Mouse (Mus musculus): ENCODE results near the gene Adamts2. TPM values are rescaled to one million over a fixed set of nuclear protein-coding genes. Genes with fewer than 3 reads are reported as not detected.

Adamts2 gene
- total RNA-seq, 2 experiments from 2014 or later: 8.2 to 12.6 TPM

DNA sequence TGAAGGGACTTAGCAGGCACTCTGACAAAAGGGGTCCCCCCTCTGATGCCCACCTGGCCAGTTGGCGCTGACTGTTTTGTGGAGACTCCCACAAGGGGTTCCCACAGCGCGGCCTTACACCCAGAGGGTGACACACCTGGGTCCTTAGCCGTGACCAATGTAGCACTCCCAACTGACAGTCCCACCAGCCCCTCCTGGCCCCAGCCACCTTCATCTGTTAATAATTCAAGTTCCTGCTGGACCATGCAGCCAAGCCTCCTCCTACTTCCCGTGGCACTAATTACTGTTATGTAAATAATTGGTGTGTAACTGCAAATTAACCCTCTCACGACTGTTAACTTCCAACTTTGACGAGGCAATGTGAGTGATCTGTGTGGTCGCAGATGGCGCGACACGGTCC lies 195.8 kb downstream of the Adamts2 start:
- no peak for DNase-seq (ENCODE audit: low spot score in 2 of 2)
- intact Hi-C loops (cut with DNase I): no loop called here

DNA sequence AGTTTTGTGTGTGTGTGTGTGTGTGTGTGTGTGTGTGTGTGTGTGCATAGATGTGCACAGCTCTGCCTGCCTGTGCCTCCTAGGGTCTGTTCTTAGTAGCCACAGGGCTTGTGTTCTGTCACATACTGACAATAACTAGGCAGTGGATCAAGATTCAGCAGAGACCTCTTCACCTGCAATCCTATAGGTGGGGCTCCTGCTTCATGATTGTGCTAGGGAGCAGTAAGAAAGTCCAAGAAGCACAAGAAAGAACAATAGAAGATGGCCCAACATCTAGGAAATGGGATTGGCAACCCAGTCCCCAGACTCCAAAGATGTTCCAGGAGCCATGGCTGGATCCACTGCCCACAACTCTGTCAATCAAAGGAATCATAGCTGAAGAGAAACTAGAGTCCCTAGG lies 197.0 kb downstream of the Adamts2 start:
- DNase-seq (ENCODE audit: low spot score in 2 of 2): no peak
- intact Hi-C loops (cut with DNase I): no loop called here

DNA sequence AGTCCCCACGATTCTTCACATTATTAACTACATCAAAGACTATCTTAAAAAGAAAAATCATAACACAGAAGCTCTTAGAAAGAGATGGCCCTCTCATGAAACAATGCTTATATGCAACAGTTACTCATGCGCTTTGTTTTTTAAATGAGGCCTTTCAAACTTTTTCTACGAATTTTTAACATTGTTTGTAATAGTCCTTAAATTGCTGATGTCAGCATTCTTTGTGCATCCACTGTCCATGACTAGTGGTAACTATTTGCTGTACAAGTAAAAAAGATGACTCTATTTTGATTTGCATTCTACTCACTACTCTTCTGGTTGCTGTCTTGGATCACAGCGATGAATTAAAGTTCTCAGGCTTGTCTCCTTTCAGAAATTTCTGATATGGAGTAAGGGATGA lies 212.3 kb downstream of the Adamts2 start:
- DNase-seq (ENCODE audit: low spot score in 2 of 2): no peak
- intact Hi-C loops (cut with DNase I): no loop called here

DNA sequence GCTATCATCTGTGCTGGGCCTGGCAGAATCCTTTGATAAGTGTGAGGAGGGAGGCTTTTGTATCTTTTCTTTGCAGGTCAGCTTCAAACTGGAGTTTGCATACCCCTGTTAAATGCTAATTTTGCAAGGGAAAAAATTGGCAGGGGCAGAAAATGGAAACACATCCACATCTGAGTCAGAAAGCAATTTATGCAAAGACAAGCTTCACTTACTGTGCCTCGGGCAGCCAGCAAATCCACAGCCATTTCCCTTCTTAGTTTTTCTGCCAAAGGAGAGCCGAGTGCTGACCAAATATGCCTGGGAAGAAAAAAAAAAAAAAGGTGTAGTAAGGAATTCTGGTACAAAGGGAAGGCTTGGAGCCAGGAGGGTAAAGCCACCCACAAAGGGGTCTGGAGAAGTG lies 224.3 kb downstream of the Adamts2 start:
- DNase-seq (ENCODE audit: low spot score in 2 of 2): no peak
- intact Hi-C loops (cut with DNase I): loop anchor here (5.0 kb wide), 1 partner anchor 106 kb away; the partner anchor contains the start of gene Zfp354b

DNA sequence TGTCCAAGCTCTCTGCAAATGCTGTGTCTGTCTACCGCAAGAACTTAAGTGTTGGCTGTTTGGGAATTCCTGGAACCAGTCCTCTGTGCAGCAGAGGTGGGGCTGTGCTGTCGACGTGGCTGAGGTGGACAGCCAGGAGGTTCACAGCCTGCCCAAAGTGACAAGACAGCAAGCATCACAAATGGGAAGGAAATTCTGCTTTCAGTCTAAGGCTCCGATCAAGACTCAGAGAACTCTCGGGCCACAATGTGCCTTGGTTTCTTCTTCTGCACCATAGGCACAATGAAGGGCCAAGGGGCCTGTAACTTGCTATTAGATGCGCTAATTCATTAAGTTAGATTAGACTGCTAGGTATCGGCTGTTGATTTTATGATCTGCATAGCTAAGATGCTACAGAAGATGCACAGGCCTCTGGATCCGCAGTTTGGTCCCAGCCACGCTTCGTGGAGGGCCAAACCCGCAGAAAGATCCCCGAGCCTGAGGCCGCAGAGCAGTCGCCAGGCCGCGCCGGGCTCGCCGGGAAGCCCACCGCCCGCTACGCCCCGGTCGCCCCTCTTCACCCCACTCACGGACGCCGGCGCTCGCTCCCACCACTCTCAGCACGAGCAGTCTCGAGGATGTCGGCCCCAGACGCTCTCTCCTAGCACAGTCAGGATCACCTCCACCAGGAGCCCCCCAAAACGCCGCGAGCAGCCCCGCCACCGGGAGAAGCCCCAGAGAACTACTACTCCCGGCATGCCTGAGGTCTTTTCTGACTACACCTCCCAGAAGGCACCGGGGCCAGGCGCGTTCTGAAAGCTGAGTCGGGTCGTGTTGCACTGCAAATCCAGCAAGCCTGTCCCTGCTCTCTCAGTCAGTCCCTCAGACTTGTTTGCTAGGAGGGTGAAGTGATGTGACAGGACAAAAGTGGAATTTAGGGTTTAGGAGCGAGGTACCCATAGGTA lies 225.4 kb downstream of the Adamts2 start, which contains the start of gene Zfp354c:
Gene Zfp354c, minus strand, starts transcription at position 715 of the 944 bp plus-strand sequence.
- intact Hi-C loops (cut with DNase I): loop anchor here (1.0 to 5.0 kb wide), 2 partner anchors 14 to 105 kb away; partner anchors contain the start of genes Zfp354b and Zfp879

DNA sequence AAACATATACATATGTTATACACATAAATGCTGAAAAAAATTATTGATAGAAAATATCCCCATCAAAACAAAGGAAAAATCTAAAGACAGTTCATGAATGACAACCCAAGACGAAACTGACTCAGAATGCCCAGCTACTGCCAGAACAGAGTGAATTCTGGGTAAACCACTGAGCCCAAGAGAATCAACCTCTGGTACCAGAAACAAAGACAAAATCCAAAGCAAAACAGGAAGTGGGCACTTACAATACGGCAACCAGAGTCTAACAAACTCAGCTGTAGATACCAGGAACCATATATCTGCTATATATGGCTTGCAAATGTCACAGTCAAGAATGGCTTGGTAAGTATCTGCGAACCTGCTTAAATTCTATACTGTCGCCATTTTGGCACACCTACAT lies 233.8 kb downstream of the Adamts2 start:
- no peak for DNase-seq (ENCODE audit: low spot score in 2 of 2)
- intact Hi-C loops (cut with DNase I): no loop called here

More for the DNA sequence above, 225.4 kb downstream of the Adamts2 start, which contains the start of gene Zfp354c:
- DNase-seq (ENCODE audit: low spot score in 2 of 2): peak; percentile 86 to 88

DNA sequence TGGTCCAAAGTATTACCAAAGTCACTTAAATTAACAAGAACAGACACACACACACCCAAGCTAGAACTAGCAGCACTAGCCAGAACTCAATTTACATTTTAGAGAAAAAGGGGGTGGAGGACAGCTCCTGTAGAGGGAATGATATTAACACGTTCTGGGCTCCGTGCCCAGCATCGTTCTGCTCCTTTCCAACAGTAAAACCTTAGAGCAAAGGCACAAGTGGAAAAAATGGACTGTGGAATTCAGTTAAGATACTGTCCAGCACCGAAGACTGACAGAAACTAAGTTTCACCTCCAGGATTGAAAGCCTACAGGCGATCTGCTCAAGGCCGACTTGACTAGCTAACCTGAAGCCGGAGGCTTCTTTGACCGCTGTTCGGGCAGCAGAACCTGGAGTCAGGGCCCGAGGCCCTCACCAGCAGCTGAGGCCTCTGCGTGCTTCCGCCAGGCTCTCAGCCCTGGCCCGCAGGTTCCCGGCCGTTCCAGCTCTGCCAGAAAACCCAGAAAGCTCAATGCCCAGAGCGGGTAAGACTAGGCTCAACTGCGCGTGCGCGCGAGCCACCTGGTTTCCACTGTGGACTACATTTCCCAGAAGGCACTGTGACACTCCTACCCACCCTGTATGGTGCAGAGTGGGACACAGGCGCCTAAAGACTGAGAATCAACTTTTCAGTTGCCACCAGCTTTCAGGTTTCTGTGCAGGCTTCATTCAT lies 239.3 kb downstream of the Adamts2 start, which contains the start of gene Zfp879:
Gene Zfp879, minus strand, starts transcription at position 530 of the 713 bp plus-strand sequence.
- intact Hi-C loops (cut with DNase I): loop anchor here (1.0 to 2.0 kb wide), 2 partner anchors 14 to 46 kb away; partner anchors contain the start of genes Zfp354c and Zfp454
- peak; percentile 93 to 95 for DNase-seq (ENCODE audit: low spot score in 2 of 2)

DNA sequence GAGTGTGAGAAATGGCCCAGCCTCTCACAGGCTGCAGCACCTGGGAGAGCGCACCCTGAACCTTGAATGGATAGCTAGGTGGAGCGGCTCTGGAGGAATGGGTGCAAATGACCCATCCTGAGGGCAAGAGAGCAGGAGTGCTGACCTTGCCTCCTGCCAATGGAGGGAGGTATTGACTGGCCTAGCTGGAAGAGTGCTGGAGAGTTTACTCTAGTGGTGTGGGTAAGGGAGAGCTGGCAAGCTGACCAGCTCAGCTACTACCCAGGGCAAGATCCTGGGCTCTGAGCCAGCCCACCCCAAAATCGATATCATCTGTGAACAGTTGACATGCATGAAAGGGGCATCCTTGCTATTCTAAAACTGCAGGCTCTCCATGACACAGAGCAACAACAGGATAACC lies 244.1 kb downstream of the Adamts2 start:
- intact Hi-C loops (cut with DNase I): no loop called here
- DNase-seq (ENCODE audit: low spot score in 2 of 2): no peak

DNA sequence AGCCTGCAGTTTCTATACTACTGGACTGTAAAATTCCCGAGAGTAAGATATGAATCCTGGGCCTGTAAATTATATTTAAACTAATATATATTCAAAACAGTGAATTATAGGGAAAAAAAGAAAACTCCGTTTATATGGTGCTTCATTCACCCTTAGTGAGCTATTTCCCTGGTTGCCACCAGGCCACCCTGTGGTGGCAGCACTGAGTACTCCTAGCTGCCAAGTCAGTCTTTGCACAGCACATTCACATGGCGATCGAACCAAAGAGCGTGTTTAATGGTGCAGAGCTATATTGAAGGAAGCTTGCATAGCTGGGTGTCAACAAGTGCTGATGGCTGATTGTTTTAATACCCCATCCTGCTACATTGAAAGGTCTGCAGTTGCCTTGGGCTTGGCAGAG lies 245.2 kb downstream of the Adamts2 start:
- DNase-seq (ENCODE audit: low spot score in 2 of 2): no peak
- intact Hi-C loops (cut with DNase I): no loop called here

DNA sequence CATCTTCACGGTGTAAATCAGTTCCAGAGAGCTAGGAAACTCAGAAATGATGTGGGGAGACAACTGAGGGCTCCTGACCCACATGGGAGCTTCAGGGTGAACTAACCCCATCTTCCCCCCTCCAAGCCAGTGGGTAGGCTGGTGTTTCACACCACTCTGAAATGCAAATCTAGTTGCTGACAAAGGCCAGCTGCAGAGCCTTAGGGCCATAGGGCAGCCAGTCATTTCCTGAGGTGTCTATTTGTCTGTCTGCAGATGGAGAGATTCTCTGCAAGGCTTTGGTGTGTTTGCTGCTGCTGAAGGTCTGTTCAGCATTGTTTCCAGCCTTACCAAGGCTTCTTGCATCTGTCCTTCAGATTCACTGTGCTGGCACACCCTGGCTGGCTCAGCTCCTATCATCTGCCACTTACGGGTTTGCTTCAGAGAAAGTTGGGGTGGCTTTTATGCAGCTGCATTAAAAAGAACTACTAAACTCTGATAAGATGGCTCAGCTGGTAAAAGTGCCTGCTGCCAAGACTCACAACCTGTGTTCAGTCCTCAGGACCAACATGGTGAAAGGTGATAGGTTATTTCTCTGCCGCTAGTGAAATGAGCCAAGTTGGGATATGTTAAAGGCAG lies 246.7 kb downstream of the Adamts2 start:
- no peak for DNase-seq (ENCODE audit: low spot score in 2 of 2)
- intact Hi-C loops (cut with DNase I): no loop called here

DNA sequence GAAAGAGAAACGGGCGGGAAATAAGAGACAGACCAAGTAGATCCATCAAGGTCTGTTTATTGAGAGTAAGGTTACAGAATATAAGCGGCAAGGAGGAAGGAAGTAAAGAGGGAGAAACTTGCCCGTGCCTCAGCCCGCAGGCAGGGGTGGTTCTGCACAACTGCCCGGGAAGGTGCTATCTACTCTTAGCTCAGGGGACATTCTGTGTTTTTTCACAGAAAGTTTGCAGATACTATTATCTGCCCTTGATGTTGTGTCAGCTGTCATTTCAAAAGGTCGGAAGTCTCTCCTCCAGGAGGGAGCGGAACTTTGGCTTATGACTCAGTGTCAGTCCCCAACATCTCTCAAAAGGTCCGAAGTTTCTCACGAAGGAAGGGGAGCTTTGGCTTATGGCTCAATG lies 247.4 kb downstream of the Adamts2 start:
- intact Hi-C loops (cut with DNase I): no loop called here
- no peak for DNase-seq (ENCODE audit: low spot score in 2 of 2)

DNA sequence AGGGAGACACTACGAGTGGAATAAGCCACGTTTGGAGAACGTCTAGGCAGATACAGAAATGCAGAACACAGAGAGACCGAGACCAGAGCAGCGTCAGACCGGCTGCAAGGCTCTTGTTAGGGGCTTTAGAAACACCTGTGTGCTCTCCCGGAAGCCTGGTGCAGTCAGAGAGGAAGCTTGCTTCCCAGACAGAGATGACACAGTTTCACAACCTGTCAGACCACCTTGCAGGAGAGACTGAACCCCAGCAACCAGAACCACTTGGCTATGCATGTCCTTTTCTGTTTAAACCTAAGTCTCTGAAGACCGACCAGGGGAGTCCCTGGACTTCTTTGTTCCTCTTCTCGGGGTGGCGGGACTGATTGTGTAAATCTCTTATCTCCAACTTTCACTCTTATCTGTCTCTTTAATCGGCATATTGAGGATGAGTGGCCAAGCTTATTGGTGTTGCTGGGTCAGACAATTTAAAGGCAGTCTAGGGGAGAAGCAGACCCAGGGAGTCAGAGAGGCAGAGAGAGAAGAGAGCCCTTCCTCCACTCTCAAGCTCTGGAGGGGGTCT lies 248.4 kb downstream of the Adamts2 start, which contains the start of gene Grm6:
Gene Grm6, plus strand, starts transcription at position 509 of the 559 bp plus-strand sequence.
- intact Hi-C loops (cut with DNase I): no loop called here
- no peak for DNase-seq (ENCODE audit: low spot score in 2 of 2)

DNA sequence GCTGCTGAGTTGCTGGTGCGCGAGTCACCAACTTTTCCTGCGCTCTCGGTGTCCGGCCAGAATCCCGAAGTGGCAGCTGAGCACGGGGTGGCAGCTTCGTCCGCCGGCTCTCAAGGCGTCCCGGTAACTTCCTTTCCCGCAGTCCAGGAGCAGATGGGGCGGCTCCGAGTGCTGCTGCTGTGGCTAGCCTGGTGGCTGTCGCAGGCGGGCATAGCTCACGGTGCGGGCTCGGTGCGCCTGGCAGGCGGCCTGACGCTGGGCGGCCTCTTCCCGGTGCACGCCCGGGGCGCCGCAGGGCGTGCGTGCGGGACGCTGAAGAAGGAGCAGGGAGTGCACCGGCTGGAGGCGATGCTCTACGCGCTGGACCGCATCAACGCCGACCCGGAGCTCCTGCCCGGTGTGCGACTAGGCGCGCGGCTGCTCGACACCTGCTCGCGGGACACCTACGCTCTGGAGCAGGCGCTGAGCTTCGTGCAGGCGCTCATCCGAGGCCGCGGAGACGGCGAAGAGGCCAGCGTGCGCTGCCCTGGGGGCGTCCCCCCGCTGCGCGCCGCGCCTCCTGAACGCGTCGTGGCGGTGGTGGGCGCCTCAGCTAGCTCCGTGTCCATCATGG lies 249.2 kb downstream of the Adamts2 start:
- intact Hi-C loops (cut with DNase I): no loop called here
- peak in 1 of 2 experiments; percentile 36 for DNase-seq (ENCODE audit: low spot score in 2 of 2)

Other genes starting within 250 kb of the Adamts2 start
- not detected for gene Cby3, start 247.6 kb upstream of the Adamts2 start, total RNA-seq (2021)
- gene Hnrnph1, start 225.1 kb upstream of the Adamts2 start, total RNA-seq (2021): 100 to 1,000 TPM; 175 to 266 TPM
- gene Rufy1, start 171.0 kb upstream of the Adamts2 start, total RNA-seq (2021): 10 to 100 TPM; 27.8 to 28.7 TPM
- 10 to 100 TPM; 43.2 to 45.9 TPM for gene Zfp354c, start 225.6 kb downstream of the Adamts2 start, total RNA-seq (2021)
- 1 to 10 TPM; 3.4 to 3.8 TPM for gene Zfp879, start 239.5 kb downstream of the Adamts2 start, total RNA-seq (2021)
- not detected for gene Grm6, start 248.6 kb downstream of the Adamts2 start, total RNA-seq (2021)

Data from left cerebral cortex, postnatal 36 days (tissue).